Mouse (Mus musculus) heart, embryonic 12.5 days (tissue): Measurements from ENCODE around the gene Syne1. TPM values are rescaled to one million over a fixed set of nuclear protein-coding genes. Genes with fewer than 3 reads are reported as not detected.
A peak's percentile ranks its signal among the peaks of the same experiment; 100 is the strongest.

Source experiments
- ATAC-seq: fragments of 200-750 bp; cut with Nextera tagmentation; 2 replicates; pipeline ENCODE4 v1.8.0; 2017; ENCODE audit warnings: moderate TSS enrichment, moderate library complexity; ENCODE audit not compliant: insufficient number of reproducible peaks, low FRiP score
- H3K27ac ChIP-seq: fragments of 300-500 bp; sonication (generic); 2 replicates; pipeline ENCODE4 v1.5.1; 2016; ENCODE audit warnings: mild to moderate bottlenecking, moderate library complexity; ENCODE audit not compliant: poor library complexity, severe bottlenecking
- H3K27me3 ChIP-seq: fragments of 300-500 bp; sonication (generic); replicated peaks from 2 replicates; pipeline ENCODE4 v1.6.1; 2016; ENCODE audit warnings: mild to moderate bottlenecking, moderate library complexity
- H3K36me3 ChIP-seq: fragments of 300-500 bp; sonication (generic); 2 replicates; pipeline ENCODE4 v1.6.1; 2016; ENCODE audit warnings: mild to moderate bottlenecking, moderate library complexity
- H3K4me1 ChIP-seq: fragments of 300-500 bp; sonication (generic); replicated peaks from 2 replicates; pipeline ENCODE4 v1.6.1; 2016; ENCODE audit warnings: mild to moderate bottlenecking
- H3K4me2 ChIP-seq: fragments of 300-500 bp; sonication (generic); 2 replicates; pipeline ENCODE4 v1.6.1; 2016; ENCODE audit warnings: mild to moderate bottlenecking, moderate library complexity
- H3K4me3 ChIP-seq: fragments of 300-500 bp; sonication (generic); 2 replicates; pipeline ENCODE4 v1.5.1; 2016; ENCODE audit warnings: mild to moderate bottlenecking
- H3K9ac ChIP-seq: fragments of 300-500 bp; sonication (generic); 2 replicates; pipeline ENCODE4 v1.6.1; 2016; ENCODE audit warnings: mild to moderate bottlenecking, moderate library complexity
- H3K9me3 ChIP-seq: fragments of 300-500 bp; sonication (generic); replicated peaks from 2 replicates; pipeline ENCODE4 v1.6.1; 2016; ENCODE audit warnings: mild to moderate bottlenecking, moderate library complexity
- WGBS: fragments of 180-500 bp; shearing (Covaris S2); methylation state at CpG from one replicate; pipeline ENCODE4 v1.1.7; 2016; 5-methylcytosine and 5-hydroxymethylcytosine counted together
- polyA plus RNA-seq: library from polyadenylated mRNA; unstranded; fragments of >200 nt; fragmentation: Nextera tagmentation; extraction: Ambion mirVana; gene quantifications from 2 replicates; pipeline ENCODE4 v1.2.1, GENCODE M21; 2016

Gene Syne1
- polyA plus RNA-seq, 1 experiment from 2014 or later = 18.0 TPM

GRCm38 (mm10) chr10:5058876-5059275 is 492.4 kb downstream of the Syne1 start:
- Histone ChIP-seq H3K4me3 (no peak overlapping the region), H3K9me3 (no peaks in the 10 kb centered on the region), H3K36me3 (peaks cover 43% of the 10 kb centered on the region), H3K4me2 (no peak overlapping the region), H3K27me3 (no peaks in the 10 kb centered on the region), H3K27ac (peak overlapping the region; percentile 78), H3K9ac (no peak overlapping the region), H3K4me1 (peaks cover 34% of the 10 kb centered on the region)
- 31% methylated on average over 2 of the region's 2 CpGs for WGBS
- peak; percentile 71 for ATAC-seq

- H3K27me3 ChIP-seq = no peaks in the 10 kb centered on the region
- H3K9ac ChIP-seq = no peak overlapping the region
- no peaks in the 10 kb centered on the region for H3K9me3 ChIP-seq
- H3K27ac ChIP-seq = peak overlapping the region; percentile 18; the same call in 1 of the 2 replicates
- H3K4me1 ChIP-seq = peaks cover 24% of the 10 kb centered on the region
- H3K36me3 ChIP-seq = peaks cover 48% of the 10 kb centered on the region
- no peak overlapping the region for H3K4me3 ChIP-seq
- no peak for ATAC-seq
- 88% methylated on average over 15 of the region's 15 CpGs for WGBS
- no peak overlapping the region for H3K4me2 ChIP-seq
Measured at GRCm38 (mm10) chr10:5057661-5058060, 493.6 kb downstream of the Syne1 start.

GRCm38 (mm10) chr10:5056940-5057339 is 494.3 kb downstream of the Syne1 start:
- WGBS = 85% methylated on average over 3 of the region's 3 CpGs

GRCm38 (mm10) chr10:5056243-5056735 is 495.0 kb downstream of the Syne1 start:
- ATAC-seq = no peak
- no peaks in the 10 kb centered on the region for H3K27me3 ChIP-seq
- peaks cover 24% of the 10 kb centered on the region for H3K4me1 ChIP-seq
- H3K9ac ChIP-seq = no peak overlapping the region
- peaks cover 59% of the 10 kb centered on the region for H3K36me3 ChIP-seq
- no peak overlapping the region for H3K27ac ChIP-seq
- WGBS = 81% methylated on average over 10 of the region's 10 CpGs
- no peak overlapping the region for H3K4me3 ChIP-seq
- no peak overlapping the region for H3K4me2 ChIP-seq
- H3K9me3 ChIP-seq = no peaks in the 10 kb centered on the region

More at GRCm38 (mm10) chr10:5056940-5057339, 494.3 kb downstream of the Syne1 start:
- no peaks in the 10 kb centered on the region for H3K9me3 ChIP-seq
- no peak overlapping the region for H3K4me3 ChIP-seq
- peaks cover 55% of the 10 kb centered on the region for H3K36me3 ChIP-seq
- H3K27me3 ChIP-seq = no peaks in the 10 kb centered on the region
- H3K27ac ChIP-seq = no peak overlapping the region
- peaks cover 24% of the 10 kb centered on the region for H3K4me1 ChIP-seq
- ATAC-seq = no peak
- no peak overlapping the region for H3K4me2 ChIP-seq
- H3K9ac ChIP-seq = no peak overlapping the region

- Histone ChIP-seq H3K4me3 (no peak overlapping the region), H3K36me3 (peaks cover 76% of the 10 kb centered on the region), H3K27me3 (no peaks in the 10 kb centered on the region), H3K4me1 (no peaks in the 10 kb centered on the region), H3K27ac (no peak overlapping the region), H3K4me2 (no peak overlapping the region), H3K9ac (no peak overlapping the region), H3K9me3 (no peaks in the 10 kb centered on the region)
- 83% methylated on average over 5 of the region's 5 CpGs for WGBS
- ATAC-seq = no peak
Measured at GRCm38 (mm10) chr10:5045671-5046070, 505.6 kb downstream of the Syne1 start.

GRCm38 (mm10) chr10:5045213-5045612 is 506.1 kb downstream of the Syne1 start:
- Histone ChIP-seq H3K4me1 (no peaks in the 10 kb centered on the region), H3K9ac (no peak overlapping the region), H3K27ac (no peak overlapping the region), H3K36me3 (peaks cover 80% of the 10 kb centered on the region), H3K4me3 (no peak overlapping the region), H3K9me3 (no peaks in the 10 kb centered on the region), H3K4me2 (no peak overlapping the region), H3K27me3 (no peaks in the 10 kb centered on the region)
- ATAC-seq = no peak
- WGBS = 80% methylated on average over 7 of the region's 7 CpGs

GRCm38 (mm10) chr10:5044481-5044880 is 506.8 kb downstream of the Syne1 start:
- Histone ChIP-seq H3K9ac (no peak overlapping the region), H3K4me3 (no peak overlapping the region), H3K36me3 (peaks cover 86% of the 10 kb centered on the region), H3K4me2 (no peak overlapping the region), H3K27ac (no peak overlapping the region), H3K4me1 (no peaks in the 10 kb centered on the region), H3K9me3 (no peaks in the 10 kb centered on the region), H3K27me3 (no peaks in the 10 kb centered on the region)
- ATAC-seq = no peak
- 84% methylated on average over 8 of the region's 8 CpGs for WGBS

- no peak overlapping the region for H3K9ac ChIP-seq
- peaks cover 94% of the 10 kb centered on the region for H3K36me3 ChIP-seq
- WGBS = 73% methylated on average over 8 of the region's 8 CpGs
- no peaks in the 10 kb centered on the region for H3K4me1 ChIP-seq
- no peak overlapping the region for H3K27ac ChIP-seq
- ATAC-seq = no peak
- H3K4me2 ChIP-seq = no peak overlapping the region
- H3K9me3 ChIP-seq = no peaks in the 10 kb centered on the region
- no peak overlapping the region for H3K4me3 ChIP-seq
- H3K27me3 ChIP-seq = no peaks in the 10 kb centered on the region
Measured at GRCm38 (mm10) chr10:5041254-5041653, 510.0 kb downstream of the Syne1 start.

GRCm38 (mm10) chr10:5032192-5033048 is 518.9 kb downstream of the Syne1 start:
- 69% methylated on average over 15 of the region's 15 CpGs for WGBS
- Histone ChIP-seq H3K4me3 (no peak overlapping the region), H3K27me3 (no peaks in the 10 kb centered on the region), H3K27ac (no peak overlapping the region), H3K4me1 (no peaks in the 10 kb centered on the region), H3K9ac (no peak overlapping the region), H3K9me3 (no peaks in the 10 kb centered on the region), H3K36me3 (peaks cover 71% of the 10 kb centered on the region), H3K4me2 (no peak overlapping the region)
- ATAC-seq = no peak

- no peak for ATAC-seq
- Histone ChIP-seq H3K36me3 (peaks cover 55% of the 10 kb centered on the region), H3K4me2 (no peak overlapping the region), H3K9me3 (no peaks in the 10 kb centered on the region), H3K9ac (no peak overlapping the region), H3K27ac (no peak overlapping the region), H3K4me1 (no peaks in the 10 kb centered on the region), H3K27me3 (no peaks in the 10 kb centered on the region), H3K4me3 (no peak overlapping the region)
- WGBS = 84% methylated on average over 1 of the region's 1 CpGs
Measured at GRCm38 (mm10) chr10:5029883-5030282, 521.4 kb downstream of the Syne1 start.

- Histone ChIP-seq H3K27me3 (no peaks in the 10 kb centered on the region), H3K4me1 (no peaks in the 10 kb centered on the region), H3K9me3 (no peaks in the 10 kb centered on the region), H3K27ac (no peak overlapping the region), H3K36me3 (peaks cover 59% of the 10 kb centered on the region), H3K9ac (no peak overlapping the region), H3K4me3 (no peak overlapping the region), H3K4me2 (no peak overlapping the region)
- ATAC-seq = no peak
- WGBS = 77% methylated on average over 2 of the region's 2 CpGs
Measured at GRCm38 (mm10) chr10:5029161-5029560, 522.1 kb downstream of the Syne1 start.
